ENCODE assay signal across 19 mouse cellular contexts in genomic region chr12:33332046-33332445, GRCm38 (mm10).
A peak's percentile ranks its signal among the peaks of the same experiment; 100 is the strongest.
DNase-seq lines count a peak whose midpoint lies in the region; ATAC-seq and TF ChIP-seq lines count a peak whose summit lies in the region.
"Had no signal": no experiment of that assay in that cellular context is flagged by ENCODE, and none has a peak within 500 bp of the region (broad histone marks: within the 10 kb centered on the region; RNA-seq: fewer than 3 reads in every experiment).

No protein-coding gene starts in this region.

- peak overlapping the region; percentile 43 for H3K27ac ChIP-seq in liver, embryonic 15.5 days (replicated peaks)
- no peak overlapping the region for H3K27ac ChIP-seq in liver, postnatal 0 days (ENCODE audit: low read depth)
- H3K27ac ChIP-seq in forebrain, embryonic 12.5 days: no peak overlapping the region
- H3K27ac ChIP-seq: embryonic facial prominence, embryonic 10.5 days; gastrocnemius, adult 2 months; hindbrain, postnatal 0 days had no signal

- intact Hi-C loops in left cerebral cortex, postnatal 36 days (cut with DNase I): loop anchor here (5.0 to 10.0 kb wide), 2 partner anchors 185 to 417 kb away; partner anchors contain the start of gene Atxn7l1
- intact Hi-C loops in left cerebral cortex, postnatal 4 days (cut with DNase I): loop anchor here (5.0 to 10.0 kb wide), 2 partner anchors 57 to 300 kb away; no protein-coding TSS in a partner anchor

- no peak overlapping the region for H3K9ac ChIP-seq in liver, embryonic 15.5 days
- H3K9ac ChIP-seq in liver, postnatal 0 days (replicated peaks): no peak overlapping the region
- H3K9ac ChIP-seq in forebrain, embryonic 12.5 days: no peak overlapping the region
- H3K9ac ChIP-seq: hindbrain, embryonic 13.5 days had no signal

- no peaks in the 10 kb centered on the region for H3K9me3 ChIP-seq in liver, embryonic 15.5 days (replicated peaks)
- no peaks in the 10 kb centered on the region for H3K9me3 ChIP-seq in liver, postnatal 0 days (ENCODE audit: low read length)
- no peaks in the 10 kb centered on the region for H3K9me3 ChIP-seq in forebrain, embryonic 12.5 days
- H3K9me3 ChIP-seq: embryonic facial prominence, embryonic 10.5 days; hindbrain, embryonic 13.5 days had no signal

- no peaks in the 10 kb centered on the region for H3K27me3 ChIP-seq in liver, embryonic 15.5 days
- no peaks in the 10 kb centered on the region for H3K27me3 ChIP-seq in liver, postnatal 0 days (ENCODE audit: insufficient read depth, low read length)
- 0 out of 2 replicates have a peak, but pooled peaks cover 2% of the 10 kb centered on the region for H3K27me3 ChIP-seq in forebrain, embryonic 12.5 days

- ATAC-seq in liver, embryonic 15.5 days (ENCODE audit: insufficient read depth): no peak
- ATAC-seq in liver, postnatal 0 days: no peak
- ATAC-seq in granulocyte monocyte progenitor cell, adult 5-6 weeks (replicated peaks; ENCODE audit: poor library complexity, severe bottlenecking): peak; percentile 88
- ATAC-seq in megakaryocyte progenitor cell, adult 5-6 weeks (replicated peaks; ENCODE audit: poor library complexity): peak; percentile 24
- no peak for ATAC-seq in forebrain, embryonic 12.5 days (ENCODE audit: low FRiP score)
- ATAC-seq: forebrain, embryonic 14.5 days; hindbrain, postnatal 0 days had no signal

- 56% methylated on average over 4 of the region's 4 CpGs for WGBS in liver, embryonic 15.5 days (ENCODE audit: insufficient replicate concordance)
- 45% methylated on average over 4 of the region's 4 CpGs for WGBS in liver, postnatal 0 days (ENCODE audit: insufficient replicate concordance)
- whole genome bisulfite sequencing in forebrain, embryonic 12.5 days: 60% methylated on average over 4 of the region's 4 CpGs

- DNase-seq in liver, postnatal 0 days: no peak
- peak; percentile 17 for DNase-seq in A20 (ENCODE audit: low read depth, low spot score)
- DNase-seq in left cerebral cortex, postnatal 36 days (ENCODE audit: low spot score in 2 of 2): no peak
- no peak for DNase-seq in left cerebral cortex, postnatal 4 days
- DNase-seq: adrenal gland, postnatal 10 days; cerebellum, adult 9-10 months; gastrocnemius, adult 2 months; gastrocnemius, postnatal 25 days; heart, adult 11 months; heart, postnatal 10 days; heart, postnatal 4 days had no signal

- H3K4me1 ChIP-seq in liver, embryonic 15.5 days (replicated peaks): peaks cover 47% of the 10 kb centered on the region
- peaks cover 23% of the 10 kb centered on the region for H3K4me1 ChIP-seq in liver, postnatal 0 days (ENCODE audit: insufficient read depth)
- H3K4me1 ChIP-seq in forebrain, embryonic 12.5 days: peaks cover 14% of the 10 kb centered on the region
- H3K4me1 ChIP-seq: embryonic facial prominence, embryonic 10.5 days had no signal

- TF ChIP-seq EP300 in liver, postnatal 0 days (IDR thresholded peaks at IDR 0.05; ENCODE audit: low read depth): no peak

- no peak for TF ChIP-seq CTCF in liver, postnatal 0 days (IDR thresholded peaks at IDR 0.05; ENCODE audit: low read depth)

- H3K36me3 ChIP-seq in liver, embryonic 15.5 days (replicated peaks): peaks cover 68% of the 10 kb centered on the region
- peaks cover 65% of the 10 kb centered on the region for H3K36me3 ChIP-seq in liver, postnatal 0 days (replicated peaks; ENCODE audit: insufficient read depth, low read length)
- H3K36me3 ChIP-seq in forebrain, embryonic 12.5 days (replicated peaks): no peaks in the 10 kb centered on the region; the same call in 1 of the 2 replicates
- H3K36me3 ChIP-seq: embryonic facial prominence, embryonic 10.5 days had no signal

- no peak overlapping the region for H3K4me2 ChIP-seq in liver, embryonic 15.5 days
- H3K4me2 ChIP-seq in liver, postnatal 0 days (ENCODE audit: low read depth, low read length): no peak overlapping the region
- H3K4me2 ChIP-seq in forebrain, embryonic 12.5 days: no peak overlapping the region
- H3K4me2 ChIP-seq: hindbrain, embryonic 13.5 days had no signal

- no peak overlapping the region for H3K4me3 ChIP-seq in liver, embryonic 15.5 days (replicated peaks)
- H3K4me3 ChIP-seq in liver, postnatal 0 days (ENCODE audit: low read depth, low read length): no peak overlapping the region
- H3K4me3 ChIP-seq in forebrain, embryonic 12.5 days (replicated peaks): no peak overlapping the region
- H3K4me3 ChIP-seq: embryonic facial prominence, embryonic 10.5 days; gastrocnemius, adult 2 months; hindbrain, embryonic 13.5 days had no signal

Comparison
In these comparisons a context has a peak if more than half of its experiments do, and no peak if none do; other contexts are left out.
1. ATAC-seq: peak in granulocyte monocyte progenitor cell, adult 5-6 weeks (single experiment) and megakaryocyte progenitor cell, adult 5-6 weeks (single experiment); none in liver, embryonic 15.5 days (single experiment), liver, postnatal 0 days (single experiment) and forebrain, embryonic 12.5 days (single experiment).